Mouse (Mus musculus) cerebellum, adult 2 months (tissue): Measurements from ENCODE around the gene Arhgap4. TPM values are rescaled to one million over a fixed set of nuclear protein-coding genes. Genes with fewer than 3 reads are reported as not detected.

Experiments used
- DNase-seq, 2 experiments: peaks; one replicate each; pipeline ENCODE4 v3.0.0; 2021
- H3K27ac ChIP-seq: fragments of 200-500 bp; 2 replicates; pipeline ENCODE4 v1.5.1; 2012; ENCODE audit warnings: low read length, control low read depth, inconsistent platforms; ENCODE audit not compliant: insufficient read depth
- H3K27me3 ChIP-seq: fragments of 200-500 bp; 2 replicates; pipeline ENCODE4 v1.6.1; 2012; ENCODE audit warnings: inconsistent platforms, mild to moderate bottlenecking, low read length, moderate library complexity; ENCODE audit not compliant: control insufficient read depth, insufficient read depth
- H3K4me1 ChIP-seq: fragments of 200-500 bp; 2 replicates; pipeline ENCODE4 v1.6.1; 2011; ENCODE audit warnings: low read length; ENCODE audit not compliant: control insufficient read depth, insufficient read depth
- H3K4me3 ChIP-seq: fragments of 200-500 bp; replicated peaks from 2 replicates; pipeline ENCODE3; 2011; ENCODE audit warnings: mild to moderate bottlenecking, low read depth, low read length, control low read depth; ENCODE audit not compliant: insufficient read depth
- CTCF ChIP-seq: fragments of 200-500 bp; IDR thresholded peaks from 2 replicates; pipeline ENCODE4 v1.5.1; 2011; ENCODE audit warnings: low read depth, mild to moderate bottlenecking, control low read depth, low read length, moderate library complexity, borderline replicate concordance; ENCODE audit not compliant: insufficient read depth
- POLR2A ChIP-seq: fragments of 200-500 bp; IDR thresholded peaks from 2 replicates; pipeline ENCODE4 v1.6.1; 2011; ENCODE audit warnings: low read length, control low read depth, borderline replicate concordance; ENCODE audit not compliant: insufficient read depth
- WGBS: fragments of 180-500 bp; shearing (Covaris S2); methylation state at CpG from one replicate; pipeline ENCODE4 v1.1.7; 2018; 5-methylcytosine and 5-hydroxymethylcytosine counted together
- polyA plus RNA-seq: library from polyadenylated mRNA; depleted of rRNA; stranded (reverse); fragments of >200 nt; gene quantifications from 2 replicates; pipeline ENCODE4 v1.2.3, GENCODE M21; 2012; rRNA removed

Arhgap4 gene
- 5.4 and 5.9 TPM in 2 replicates for polyA plus RNA-seq

- Histone ChIP-seq H3K27ac (peak within 1 kb of the TSS; percentile 79), H3K4me3 (peak within 1 kb of the TSS; percentile 69), H3K27me3 (no peaks in the 10 kb centered on the region), H3K4me1 (0 out of 2 replicates have a peak, but pooled peaks cover 2% of the 10 kb centered on the region)
- TF ChIP-seq CTCF (no peak), POLR2A (peak; percentile 52)
- WGBS = 8% methylated on average over 42 of the region's 43 CpGs
- peak; percentile 92 for DNase-seq
Measured at GRCm38 (mm10) chrX:73921823-73922549, at the start of gene Arhgap4, which contains the start of gene Naa10. TSS of gene Arhgap4 (minus strand) at chrX:73921870. TSS of gene Naa10 (minus strand) at chrX:73921944.

- Histone ChIP-seq H3K27ac (no peak overlapping the region), H3K27me3 (no peaks in the 10 kb centered on the region), H3K4me3 (no peak overlapping the region), H3K4me1 (no peaks in the 10 kb centered on the region; the same call in 1 of the 2 replicates)
- no peak for DNase-seq
- TF ChIP-seq CTCF = no peak
- TF ChIP-seq POLR2A = no peak
Measured at GRCm38 (mm10) chrX:73970781-73971180, 49.1 kb upstream of the Arhgap4 start.

GRCm38 (mm10) chrX:73969729-73970128, 48.1 kb upstream of the Arhgap4 start:
- H3K27me3 ChIP-seq = no peaks in the 10 kb centered on the region
- WGBS = 94% methylated on average over 2 of the region's 2 CpGs
- no peak overlapping the region for H3K27ac ChIP-seq
- DNase-seq = no peak
- no peak overlapping the region for H3K4me3 ChIP-seq
- no peaks in the 10 kb centered on the region; the same call in 1 of the 2 replicates for H3K4me1 ChIP-seq
- TF ChIP-seq CTCF = no peak
- no peak for TF ChIP-seq POLR2A

- DNase-seq = no peak
- Histone ChIP-seq H3K27me3 (no peaks in the 10 kb centered on the region), H3K27ac (no peak overlapping the region), H3K4me3 (no peak overlapping the region), H3K4me1 (peaks cover 2% of the 10 kb centered on the region)
- TF ChIP-seq CTCF (no peak), POLR2A (no peak)
- WGBS = 21% methylated on average over 1 of the region's 1 CpGs
Measured at GRCm38 (mm10) chrX:73969167-73969566, 47.5 kb upstream of the Arhgap4 start.

- Histone ChIP-seq H3K4me3 (peak overlapping the region; percentile 100), H3K4me1 (peaks cover 2% of the 10 kb centered on the region), H3K27me3 (no peaks in the 10 kb centered on the region), H3K27ac (peak overlapping the region; percentile 100)
- peak; percentile 92 for DNase-seq
- no peak for TF ChIP-seq CTCF
- TF ChIP-seq POLR2A = peak; percentile 69; the same call in 1 of the 2 replicates
- 5% methylated on average over 57 of the region's 60 CpGs for WGBS
Measured at GRCm38 (mm10) chrX:73967177-73968075, 45.8 kb upstream of the Arhgap4 start.

- no peaks in the 10 kb centered on the region for H3K27me3 ChIP-seq
- H3K4me3 ChIP-seq = peak within 1 kb of the TSS; percentile 100
- DNase-seq = peak; percentile 89 to 90
- TF ChIP-seq CTCF (no peak), POLR2A (0 out of 2 replicates have a peak, but pooled peaks have one; percentile 32)
- peaks cover 2% of the 10 kb centered on the region for H3K4me1 ChIP-seq
- WGBS = 9% methylated on average over 58 of the region's 58 CpGs
- H3K27ac ChIP-seq = peak within 1 kb of the TSS; percentile 100
Measured at GRCm38 (mm10) chrX:73966248-73967176, 44.8 kb upstream of the Arhgap4 start, which contains the start of gene Hcfc1. TSS of gene Hcfc1 (minus strand) at chrX:73966357.

- DNase-seq = peak; percentile 42 to 55
- Histone ChIP-seq H3K4me3 (peak overlapping the region; percentile 100), H3K27me3 (no peaks in the 10 kb centered on the region), H3K27ac (peak overlapping the region; percentile 100; the same call in 1 of the 2 replicates), H3K4me1 (peaks cover 2% of the 10 kb centered on the region)
- WGBS = 5% methylated on average over 20 of the region's 20 CpGs
- TF ChIP-seq CTCF = no peak
- TF ChIP-seq POLR2A = no peak
Measured at GRCm38 (mm10) chrX:73965307-73965706, 43.6 kb upstream of the Arhgap4 start.
